Mouse (Mus musculus) layer of hippocampus, postnatal 14 days (tissue): ENCODE measurements around the gene Mrpl27. TPM values are rescaled to one million over a fixed set of nuclear protein-coding genes. Genes with fewer than 3 reads are reported as not detected.
A peak's percentile ranks its signal among the peaks of the same experiment; 100 is the strongest.
"Not testable (repeated sequence)": the region's sequence is repeated elsewhere in the genome, so short reads cannot be mapped to it uniquely, and the experiment has no call there.

Source experiments
- DNase-seq, 2 experiments: peaks; one replicate each; pipeline ENCODE4 v3.0.0; 2021 to 2022; ENCODE audit warnings: low spot score in 2 of 2, mixed read lengths in 1 of 2
- long read RNA-seq, 2 experiments: library from polyadenylated mRNA; stranded (forward); transcript quantifications; one replicate each; pipeline ENCODE4 v2.0.0; 2021
- total RNA-seq, 2 experiments: library from RNA; stranded (reverse); gene quantifications; 2 replicates each; pipeline ENCODE4 v1.2.3; 2021

The Mrpl27 gene
- 10 to 100 TPM; 64.5 to 69.6 TPM for total RNA-seq
- long read RNA-seq, experiment 1, transcript Mrpl27-201 (4 exons, 756 nt) = major isoform, 34 of 39 reads
- long read RNA-seq, experiment 1, partial matches to known transcripts = 0 of 39 reads
- long read RNA-seq, experiment 1, other reads (novel, unspliced or antisense) = 2 of 39 reads
- long read RNA-seq, experiment 2, transcript Mrpl27-201 (4 exons, 756 nt) = major isoform, 77 of 91 reads
- long read RNA-seq, experiment 2, transcript Mrpl27-202 (4 exons, 439 nt) = minor isoform, 6 of 91 reads
- long read RNA-seq, experiment 2, partial matches to known transcripts = 0 of 91 reads
- long read RNA-seq, experiment 2, other reads (novel, unspliced or antisense) = 7 of 91 reads

GRCm38 (mm10) chr11:94653663-94654436, at the start of gene Mrpl27, which contains the start of gene Eme1:
Mrpl27 (plus strand) TSS chr11:94653767.
Eme1 (minus strand) TSS chr11:94653964.
- peak; percentile 87 to 88 for DNase-seq

- DNase-seq = no peak
These were observed 42.5 kb upstream of the Mrpl27 start for GRCm38 (mm10) chr11:94610744-94611740.

- no peak for DNase-seq
These were observed 39.0 kb upstream of the Mrpl27 start for GRCm38 (mm10) chr11:94614603-94615002.

GRCm38 (mm10) chr11:94615494-94615893, 38.1 kb upstream of the Mrpl27 start:
- no peak for DNase-seq

GRCm38 (mm10) chr11:94617646-94618045, 35.9 kb upstream of the Mrpl27 start:
- DNase-seq = no peak

- DNase-seq = no peak
These were observed 32.7 kb upstream of the Mrpl27 start for GRCm38 (mm10) chr11:94620766-94621457.

GRCm38 (mm10) chr11:94621458-94621852, 32.1 kb upstream of the Mrpl27 start:
- DNase-seq = no peak

GRCm38 (mm10) chr11:94622162-94622561, 31.4 kb upstream of the Mrpl27 start:
- DNase-seq = no peak

GRCm38 (mm10) chr11:94629199-94629883, 24.2 kb upstream of the Mrpl27 start, which contains the start of gene Lrrc59:
Lrrc59 (plus strand) TSS chr11:94629767.
- peak; percentile 94 to 95 for DNase-seq

- DNase-seq = no peak
These were observed 23.7 kb upstream of the Mrpl27 start for GRCm38 (mm10) chr11:94629884-94630198.

GRCm38 (mm10) chr11:94630199-94631011, 23.2 kb upstream of the Mrpl27 start:
- DNase-seq = peak in 1 of 2 experiments; percentile 35

- DNase-seq = no peak
These were observed 21.6 kb upstream of the Mrpl27 start for GRCm38 (mm10) chr11:94631969-94632368.

GRCm38 (mm10) chr11:94632988-94633387, 20.6 kb upstream of the Mrpl27 start:
- DNase-seq = no peak

GRCm38 (mm10) chr11:94634431-94634830, 19.1 kb upstream of the Mrpl27 start:
- DNase-seq = no peak

- peak in 1 of 2 experiments; percentile 32 for DNase-seq
These were observed 8.9 kb upstream of the Mrpl27 start for GRCm38 (mm10) chr11:94644461-94645219.

- DNase-seq = no peak
These were observed 7.1 kb upstream of the Mrpl27 start for GRCm38 (mm10) chr11:94646457-94646856.

GRCm38 (mm10) chr11:94651241-94651640, 2.3 kb upstream of the Mrpl27 start:
- not testable (repeated sequence) for DNase-seq

- DNase-seq = no peak
These were observed 594 bp upstream of the Mrpl27 start for GRCm38 (mm10) chr11:94652973-94653372.
